Mouse (Mus musculus) hematopoietic stem cell, adult 5-6 weeks (primary cell): ENCODE data around the gene Plxna4. TPM values are rescaled to one million over a fixed set of nuclear protein-coding genes. Genes with fewer than 3 reads are reported as not detected.
"Not testable (repeated sequence)": the region's sequence is repeated elsewhere in the genome, so short reads cannot be mapped to it uniquely, and the experiment has no call there.

Experiments
- ATAC-seq, 2 experiments: fragments of 125-278 bp in 1 of 2; replicated peaks in 1 of 2; 2 replicates each; pipeline ENCODE4 v1.8.0; 2016 to 2017; ENCODE audit warnings: inconsistent platforms in 2 of 2, mild to moderate bottlenecking in 2 of 2, moderate number of reproducible peaks in 2 of 2, low read depth in 1 of 2, moderate TSS enrichment in 1 of 2; ENCODE audit not compliant: low FRiP score in 2 of 2, poor library complexity in 2 of 2, severe bottlenecking in 2 of 2, insufficient read depth in 1 of 2, low TSS enrichment in 1 of 2
- total RNA-seq: library from RNA; stranded (forward); fragments of 172-1452, 232-1000 nt; gene quantifications from 2 replicates; pipeline ENCODE4 v1.2.3, GENCODE M21; 2017

Plxna4 gene
- total RNA-seq, 1 experiment from 2014 or later = 0.84 TPM

- ATAC-seq = no peak
Observed at GRCm38 (mm10) chr6:32571485-32571884, 16.5 kb downstream of the Plxna4 start.

- ATAC-seq = no peak
Observed at GRCm38 (mm10) chr6:32570445-32570844, 17.5 kb downstream of the Plxna4 start.

DNA sequence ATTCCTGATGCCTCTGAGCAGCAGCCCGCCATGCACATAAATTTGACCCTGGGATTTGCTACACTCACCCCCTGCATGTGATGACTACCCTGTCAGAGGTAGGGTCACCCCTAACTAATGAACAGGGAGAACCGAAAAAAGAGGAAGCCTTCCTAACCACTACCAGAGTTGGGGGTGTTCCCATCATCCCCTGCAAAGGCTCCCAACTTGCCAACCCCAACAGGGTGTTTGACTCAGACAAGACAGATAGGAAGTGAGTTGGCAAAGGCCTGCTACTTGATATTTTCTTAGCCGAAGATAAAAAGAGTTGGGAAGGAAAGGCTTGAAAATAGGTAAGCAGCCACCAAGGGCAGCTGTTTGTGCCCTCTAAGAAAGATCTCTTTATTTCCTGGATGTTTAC, 18.1 kb downstream of the Plxna4 start:
- peak; percentile 85 to 88 for ATAC-seq

DNA sequence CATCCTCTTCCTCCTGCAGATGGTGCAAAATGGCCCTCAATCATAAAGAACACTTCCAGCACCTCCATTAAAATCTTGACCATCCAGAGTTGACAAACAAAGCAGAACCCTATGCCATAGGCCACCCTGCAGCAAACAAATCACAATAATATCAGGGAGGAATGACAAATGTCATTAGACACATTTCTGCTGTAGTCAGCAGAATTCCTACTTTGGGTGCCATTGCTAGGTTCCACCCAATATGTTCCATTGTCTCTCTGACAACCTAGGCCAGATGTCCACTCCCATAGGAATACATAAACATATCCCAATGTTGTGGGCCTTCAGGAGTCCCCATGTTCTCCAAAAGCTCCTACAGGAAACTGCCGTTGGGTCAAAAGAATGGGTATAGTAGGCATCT, 41.1 kb downstream of the Plxna4 start:
- ATAC-seq = no peak

GRCm38 (mm10) chr6:32544021-32544420, 44.0 kb downstream of the Plxna4 start:
- ATAC-seq = no peak

DNA sequence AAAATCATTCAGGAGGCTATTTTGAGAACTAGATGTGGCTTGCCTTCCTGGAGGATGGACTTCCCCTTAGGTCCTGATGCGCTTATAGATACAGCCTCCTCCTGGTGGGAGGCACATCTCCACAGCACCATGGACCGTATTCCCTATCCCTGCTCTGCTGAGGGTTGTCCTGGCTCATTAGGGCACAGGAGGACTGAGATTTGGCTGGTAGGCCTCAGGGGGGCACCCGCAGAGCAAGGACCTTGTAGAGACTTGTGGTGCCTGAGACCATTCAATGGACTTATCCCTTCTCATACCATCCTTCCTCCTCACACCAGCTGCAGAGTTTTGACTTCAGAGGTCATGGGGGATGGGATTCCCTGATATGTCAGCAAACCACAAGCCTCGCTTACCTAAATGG, 47.8 kb downstream of the Plxna4 start:
- no peak for ATAC-seq

- no peak for ATAC-seq
Observed at GRCm38 (mm10) chr6:32533962-32534740, 53.8 kb downstream of the Plxna4 start.

DNA sequence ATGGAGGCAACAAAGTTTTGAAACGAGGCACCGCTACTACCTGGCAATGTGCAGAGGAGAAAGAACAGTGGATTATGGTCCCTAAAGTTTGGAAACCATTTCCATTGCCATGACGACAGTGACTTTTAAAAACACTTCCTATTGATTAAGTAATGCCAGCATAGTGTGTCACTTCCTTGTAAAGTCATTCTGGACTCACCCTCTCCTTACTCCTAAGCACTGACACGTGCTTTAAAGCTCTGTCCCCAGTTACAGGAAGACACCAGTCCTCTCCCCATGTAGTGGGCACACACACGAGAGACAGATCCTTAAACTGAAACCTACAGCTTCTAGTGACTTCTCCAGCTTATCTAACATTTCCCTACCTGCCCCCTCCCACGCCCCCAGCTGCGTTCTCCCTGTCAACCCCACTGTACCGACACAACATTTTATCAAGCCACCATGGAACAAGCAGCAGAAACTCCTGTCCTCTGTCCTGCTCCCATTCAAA, 59.9 kb downstream of the Plxna4 start:
- 0 out of 4 replicates have a peak, but pooled peaks of 1 of the 2 experiments have one; percentile 25 for ATAC-seq

DNA sequence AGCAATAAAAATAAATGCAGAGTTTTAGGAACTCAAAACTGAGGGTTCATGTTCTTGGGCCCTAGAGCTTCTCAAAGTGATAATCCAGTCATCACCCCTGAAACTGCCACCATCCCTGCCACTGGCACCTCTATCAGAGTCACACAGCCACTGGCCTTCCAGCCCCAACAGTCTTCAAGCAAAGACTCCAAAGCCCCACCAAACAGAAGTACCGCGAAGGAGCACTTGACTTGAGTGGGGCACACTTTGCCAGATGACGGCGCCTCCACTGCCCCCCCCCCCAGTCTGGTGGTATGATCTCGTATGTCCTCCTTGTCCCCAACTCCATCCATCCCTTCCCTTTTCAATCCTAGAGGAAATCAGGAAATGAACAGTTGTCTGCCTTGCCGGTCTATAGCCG, 60.5 kb downstream of the Plxna4 start:
- ATAC-seq = no peak

- ATAC-seq = no peak
Observed at GRCm38 (mm10) chr6:32526762-32527161, 61.2 kb downstream of the Plxna4 start.

GRCm38 (mm10) chr6:32520097-32520496, 67.9 kb downstream of the Plxna4 start:
- ATAC-seq = no peak

DNA sequence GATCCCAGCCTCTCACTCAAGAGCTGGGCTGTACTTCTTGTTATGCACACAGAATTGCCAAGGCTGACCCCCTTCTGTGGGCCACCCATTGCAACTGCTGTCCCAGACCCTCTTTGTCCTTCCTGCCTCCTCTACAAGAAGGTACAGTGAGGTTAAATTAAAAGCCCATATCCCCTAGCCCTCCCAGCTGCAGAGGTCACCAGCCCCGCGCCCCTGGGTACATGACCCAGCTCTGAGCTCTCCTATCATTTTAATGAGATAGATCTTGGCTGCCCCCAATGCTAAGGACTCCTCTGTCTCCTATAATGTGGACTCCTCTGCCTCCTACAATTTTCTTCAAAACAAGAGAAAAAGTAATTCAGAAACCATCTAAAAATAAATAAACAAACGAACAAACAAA, 69.4 kb downstream of the Plxna4 start:
- no peak for ATAC-seq

GRCm38 (mm10) chr6:32514096-32514495, 73.9 kb downstream of the Plxna4 start:
- no peak for ATAC-seq

- ATAC-seq = peak; percentile 19 to 44; a peak in 2 of 4 replicates
Observed at GRCm38 (mm10) chr6:32512010-32512409, 76.0 kb downstream of the Plxna4 start.

- ATAC-seq = peak; percentile 79
Observed at GRCm38 (mm10) chr6:32510924-32511323, 77.1 kb downstream of the Plxna4 start.

GRCm38 (mm10) chr6:32510491-32510890, 77.5 kb downstream of the Plxna4 start:
- no peak for ATAC-seq

DNA sequence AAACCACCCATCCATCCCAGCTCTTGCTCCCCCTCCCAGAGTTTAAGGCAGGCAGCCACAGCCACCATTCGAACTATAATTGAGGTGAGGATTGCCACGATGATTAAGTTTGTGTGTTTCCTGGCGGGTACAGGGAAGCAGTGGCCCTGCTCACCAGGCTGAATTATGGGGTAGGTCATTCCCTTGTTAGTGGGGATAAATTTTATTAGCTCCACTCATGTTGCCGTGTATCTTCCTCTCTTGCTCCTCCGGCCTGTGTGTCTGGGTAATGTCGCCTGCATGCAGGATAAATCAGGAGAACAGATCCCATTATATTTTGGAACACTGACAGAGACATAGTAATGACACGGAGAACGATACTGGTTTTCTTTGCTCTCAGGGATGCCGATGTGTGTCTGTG, 78.9 kb downstream of the Plxna4 start:
- no peak for ATAC-seq

- peak; percentile 87 to 93 for ATAC-seq
Observed at GRCm38 (mm10) chr6:32504963-32505362, 83.0 kb downstream of the Plxna4 start.

- not testable (repeated sequence) for ATAC-seq
Observed at GRCm38 (mm10) chr6:32501186-32501585, 86.8 kb downstream of the Plxna4 start.
